Mouse (Mus musculus) adrenal gland, postnatal 10 days (tissue): ENCODE measurements around the gene Klre1. TPM values are rescaled to one million over a fixed set of nuclear protein-coding genes. Genes with fewer than 3 reads are reported as not detected.
"Not testable (repeated sequence)": the region's sequence is repeated elsewhere in the genome, so short reads cannot be mapped to it uniquely, and the experiment has no call there.

ENCODE experiments used
- DNase-seq: peaks from one replicate; pipeline ENCODE4 v3.0.0; 2021; ENCODE audit warnings: mixed read lengths
- total RNA-seq, 2 experiments: library from RNA; stranded (reverse); gene quantifications; 2 replicates each; pipeline ENCODE4 v1.2.3; 2021

The Klre1 gene
- total RNA-seq, 2 experiments from 2014 or later, result not detected

DNA sequence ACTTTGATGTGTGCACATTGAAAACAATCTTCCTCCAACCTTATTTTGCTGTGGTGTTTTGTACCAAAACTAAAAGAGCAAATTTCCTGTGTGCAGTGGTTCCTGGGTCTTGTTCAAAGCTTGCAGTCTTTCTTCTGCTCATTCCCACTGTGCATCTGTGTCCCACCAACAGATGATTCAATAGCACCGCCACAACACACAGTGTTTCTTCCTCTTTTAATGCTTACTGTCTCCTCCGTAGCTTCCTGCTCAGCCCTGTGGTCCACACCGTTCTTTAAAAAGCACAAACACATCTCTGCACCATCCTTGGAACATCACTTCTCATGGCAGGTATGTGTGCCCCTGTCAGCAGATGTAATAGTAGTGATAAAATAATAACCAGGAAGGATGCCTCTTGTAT lies 13.8 kb downstream of the Klre1 start, which contains the start of gene Klrd1:
Gene Klrd1 (plus strand): TSS at position 275 of the 400 bp plus-strand sequence.
- no peak for DNase-seq

DNA sequence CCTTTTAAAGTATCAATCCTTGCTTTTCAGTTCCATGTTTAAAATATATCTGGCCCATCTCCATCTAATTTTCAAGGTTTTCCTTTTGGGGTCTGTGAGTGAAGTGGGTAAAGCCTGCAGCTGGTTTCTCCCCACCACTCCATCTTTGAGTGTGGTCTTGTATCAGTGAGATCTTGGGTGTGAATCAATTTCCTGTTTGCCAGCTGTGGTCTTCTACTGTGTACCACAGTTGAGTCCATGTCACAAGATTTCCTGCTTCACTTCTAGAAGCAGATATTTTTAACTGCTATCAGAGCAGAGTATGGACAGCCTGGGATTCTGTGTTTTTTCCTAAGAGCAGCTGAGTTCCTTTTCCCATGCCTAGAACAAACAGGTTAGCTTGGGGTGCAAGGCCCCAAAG lies 30.7 kb downstream of the Klre1 start:
- no peak for DNase-seq

DNA sequence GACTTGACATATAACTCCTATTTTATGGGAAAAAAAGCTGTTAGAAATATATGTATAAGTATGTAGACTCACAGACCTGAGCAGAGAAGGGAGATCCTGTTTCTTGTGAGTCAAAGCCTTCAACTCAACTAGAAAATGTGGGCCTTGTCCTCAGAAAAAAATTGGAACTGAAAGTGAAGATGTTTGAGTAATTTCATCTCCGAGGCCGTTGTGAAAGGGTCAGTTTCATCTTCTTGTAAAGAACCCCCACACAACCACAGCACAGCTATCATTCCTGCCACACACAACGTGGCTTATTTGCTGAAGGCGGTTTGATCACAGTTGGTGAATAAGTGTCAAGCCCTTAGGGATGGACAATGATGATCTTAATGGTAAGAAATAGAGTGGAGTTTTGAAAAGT lies 46.0 kb downstream of the Klre1 start, which contains the start of gene Klrk1:
Gene Klrk1 (minus strand): TSS at position 130 of the 400 bp plus-strand sequence.
- no peak for DNase-seq

DNA sequence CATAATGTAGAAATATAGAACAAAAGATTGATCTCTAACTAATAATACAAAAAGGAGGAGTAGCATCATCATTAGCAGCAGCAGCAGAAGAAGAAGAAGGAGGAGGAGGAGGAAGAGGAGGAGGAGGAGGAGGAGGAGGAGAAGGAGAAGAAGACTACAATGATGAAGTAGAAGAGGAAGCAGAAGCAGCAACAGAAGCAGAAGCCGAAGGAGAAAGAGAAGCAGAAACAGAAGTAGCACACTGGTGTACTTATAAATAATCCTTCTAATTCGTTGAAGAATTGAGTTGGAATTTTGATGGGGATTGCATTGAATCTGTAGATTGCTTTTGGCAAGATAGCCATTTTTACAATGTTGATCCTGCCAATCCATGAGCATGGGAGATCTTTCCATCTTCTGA lies 53.3 kb downstream of the Klre1 start:
- DNase-seq, result not testable (repeated sequence)

Other genes starting within 250 kb of the Klre1 start
- not detected for gene 4922502D21Rik, start 246.1 kb upstream of the Klre1 start, total RNA-seq
- 1 to 10 TPM; 1.4 to 1.5 TPM for gene Clec12a, start 235.2 kb upstream of the Klre1 start, total RNA-seq
- not detected for gene Clec12b, start 192.0 kb upstream of the Klre1 start, total RNA-seq
- 1 to 10 TPM; 1.9 to 3.7 TPM for gene Clec1b, start 180.6 kb upstream of the Klre1 start, total RNA-seq
- gene Clec9a, start 169.0 kb upstream of the Klre1 start, total RNA-seq, result under 1 TPM; 0.51 to 0.94 TPM
- 10 to 100 TPM in 1 of 2 experiments, 1 to 10 TPM in 1; 7.2 to 11.4 TPM for gene Clec1a, start 125.9 kb upstream of the Klre1 start, total RNA-seq
- gene Olr1, start 70.7 kb upstream of the Klre1 start, total RNA-seq, result under 1 TPM in 1 of 2 experiments, not detected in 1; 0.09 TPM
- gene Tmem52b, start 65.3 kb upstream of the Klre1 start, total RNA-seq, result not detected
- gene Gabarapl1, start 44.7 kb upstream of the Klre1 start, total RNA-seq, result 100 to 1,000 TPM; 141 to 191 TPM
- gene Klrd1, start 13.9 kb downstream of the Klre1 start, total RNA-seq, result 1 to 10 TPM; 1.2 to 1.7 TPM
- under 1 TPM; 0.21 to 0.30 TPM for gene Klrk1, start 46.0 kb downstream of the Klre1 start, total RNA-seq
- not detected for gene Klrc3, start 65.4 kb downstream of the Klre1 start, total RNA-seq
- not detected for gene Klrc2, start 82.8 kb downstream of the Klre1 start, total RNA-seq
- gene Klrc1, start 101.1 kb downstream of the Klre1 start, total RNA-seq, result under 1 TPM in 1 of 2 experiments, not detected in 1; 0.48 TPM
- gene Klri1, start 139.2 kb downstream of the Klre1 start, total RNA-seq, result under 1 TPM in 1 of 2 experiments, not detected in 1; 0.36 TPM
- gene Klri2, start 162.6 kb downstream of the Klre1 start, total RNA-seq, result not detected
- gene Gm156, start 206.4 kb downstream of the Klre1 start, total RNA-seq, result not detected